Mouse (Mus musculus): ENCODE results near the gene Idh3a.
"Not testable (repeated sequence)": the region's sequence is repeated elsewhere in the genome, so short reads cannot be mapped to it uniquely, and the experiment has no call there.

Gene Idh3a

GRCm38 (mm10) chr9:54586199-54587061, at the start of gene Idh3a:
Gene Idh3a, plus strand, starts transcription at chr9:54586334.
- DNase-seq, result peak; percentile 99

GRCm38 (mm10) chr9:54537030-54537429, 49.1 kb upstream of the Idh3a start:
- no peak for DNase-seq

GRCm38 (mm10) chr9:54537480-54537879, 48.7 kb upstream of the Idh3a start:
- no peak for DNase-seq

- DNase-seq, result no peak
Measured at GRCm38 (mm10) chr9:54538244-54538643, 47.9 kb upstream of the Idh3a start.

- DNase-seq, result no peak
Measured at GRCm38 (mm10) chr9:54538684-54539083, 47.5 kb upstream of the Idh3a start, which contains the start of gene Sh2d7. Gene Sh2d7, plus strand, starts transcription at chr9:54538984.

GRCm38 (mm10) chr9:54540801-54541200, 45.3 kb upstream of the Idh3a start:
- no peak for DNase-seq

GRCm38 (mm10) chr9:54544212-54544953, 41.8 kb upstream of the Idh3a start:
- no peak for DNase-seq

GRCm38 (mm10) chr9:54544954-54545315, 41.2 kb upstream of the Idh3a start:
- no peak for DNase-seq

- DNase-seq, result peak; percentile 66
Measured at GRCm38 (mm10) chr9:54547536-54547935, 38.6 kb upstream of the Idh3a start.

GRCm38 (mm10) chr9:54549433-54549832, 36.7 kb upstream of the Idh3a start:
- DNase-seq, result no peak

GRCm38 (mm10) chr9:54552409-54552808, 33.7 kb upstream of the Idh3a start:
- peak; percentile 27 for DNase-seq

GRCm38 (mm10) chr9:54555044-54555443, 31.1 kb upstream of the Idh3a start:
- no peak for DNase-seq

GRCm38 (mm10) chr9:54558731-54559130, 27.4 kb upstream of the Idh3a start:
- no peak for DNase-seq

- peak; percentile 92 for DNase-seq
Measured at GRCm38 (mm10) chr9:54559771-54560471, 26.2 kb upstream of the Idh3a start, which contains the start of gene Cib2. Gene Cib2, minus strand, starts transcription at chr9:54560218.

GRCm38 (mm10) chr9:54560831-54561601, 25.1 kb upstream of the Idh3a start:
- no peak for DNase-seq

- DNase-seq, result peak; percentile 23
Measured at GRCm38 (mm10) chr9:54566958-54567357, 19.2 kb upstream of the Idh3a start.

GRCm38 (mm10) chr9:54568732-54569131, 17.4 kb upstream of the Idh3a start:
- no peak for DNase-seq

GRCm38 (mm10) chr9:54571130-54571839, 14.8 kb upstream of the Idh3a start:
- no peak for DNase-seq

GRCm38 (mm10) chr9:54583712-54584111, 2.4 kb upstream of the Idh3a start:
- DNase-seq, result no peak

GRCm38 (mm10) chr9:54584127-54584526, 2.0 kb upstream of the Idh3a start:
- not testable (repeated sequence) for DNase-seq

- DNase-seq, result no peak
Measured at GRCm38 (mm10) chr9:54585839-54586198, 315 bp upstream of the Idh3a start.

- DNase-seq, result no peak
Measured at GRCm38 (mm10) chr9:54587863-54588262, 1.7 kb downstream of the Idh3a start.
